Mouse (Mus musculus) embryo, embryonic 9.5 days (tissue): ENCODE measurements at regions not wholly inside any gene's neighbourhood (a gene's known extent, or its start where the extent isn't known, plus 50 kb on each side); places are given as distances from the start of the nearest gene placed in this dataset.

ENCODE experiments used
- DNase-seq: peaks from one replicate; pipeline ENCODE4 v3.0.0-alpha.2; 2017; ENCODE audit errors: extremely low spot score

- DNase-seq: no peak
These were observed 920.4 kb upstream of the Tenm4 start for GRCm38 (mm10) chr7:95250651-95251050.

DNA sequence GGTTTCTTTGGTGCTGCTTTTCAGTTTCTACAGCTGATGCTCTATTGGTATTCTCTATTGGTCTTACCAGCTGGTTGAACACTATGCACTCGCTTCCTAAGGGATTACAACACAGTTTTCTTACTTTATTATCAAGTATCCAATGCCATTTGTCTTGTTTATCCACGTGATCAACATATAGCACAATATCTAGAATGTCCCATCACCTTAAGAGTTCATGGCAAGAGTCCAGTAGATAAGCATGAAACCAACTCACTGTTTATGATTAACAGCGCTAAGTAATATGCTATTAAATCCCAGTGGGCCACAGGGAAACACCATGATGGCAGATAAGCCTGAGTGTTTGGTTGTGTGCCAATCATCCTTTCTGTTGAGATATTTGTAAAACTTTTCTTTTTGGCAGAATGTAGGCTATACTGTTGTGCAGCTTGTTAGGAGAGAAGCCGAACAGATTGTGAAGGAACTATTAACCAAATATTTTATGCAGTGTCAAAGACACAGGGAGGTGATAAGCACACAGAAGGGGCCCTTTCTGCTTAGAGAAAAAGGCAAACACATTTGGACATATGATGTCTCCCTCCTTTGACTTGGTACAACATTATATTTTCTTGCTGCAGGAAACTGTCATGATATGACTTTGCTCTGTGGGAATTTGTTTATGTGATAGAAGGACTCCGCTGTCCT, 917.0 kb upstream of the Tenm4 start:
- no peak for DNase-seq

GRCm38 (mm10) chr7:95254913-95255312, 916.1 kb upstream of the Tenm4 start:
- no peak for DNase-seq

DNA sequence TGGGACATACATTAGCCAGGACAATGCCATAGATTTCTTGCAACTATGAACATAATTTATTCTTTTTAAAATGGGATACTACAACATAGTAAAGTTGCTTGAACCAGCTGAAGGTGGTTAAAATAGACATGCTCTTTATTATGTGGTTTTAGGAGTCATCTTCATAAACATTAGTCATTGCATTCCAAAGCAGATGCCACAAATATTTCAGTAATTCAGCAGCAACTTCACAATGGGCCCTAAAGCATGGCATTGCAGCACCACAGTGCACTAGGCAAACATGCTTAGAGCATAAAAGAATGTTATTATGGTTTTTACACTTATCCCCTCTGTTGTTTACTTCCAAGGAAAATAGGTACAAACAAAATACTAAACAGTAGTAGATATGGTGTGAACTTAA, 915.3 kb upstream of the Tenm4 start:
- DNase-seq: no peak

GRCm38 (mm10) chr7:95262942-95263341, 908.1 kb upstream of the Tenm4 start:
- DNase-seq: no peak

DNA sequence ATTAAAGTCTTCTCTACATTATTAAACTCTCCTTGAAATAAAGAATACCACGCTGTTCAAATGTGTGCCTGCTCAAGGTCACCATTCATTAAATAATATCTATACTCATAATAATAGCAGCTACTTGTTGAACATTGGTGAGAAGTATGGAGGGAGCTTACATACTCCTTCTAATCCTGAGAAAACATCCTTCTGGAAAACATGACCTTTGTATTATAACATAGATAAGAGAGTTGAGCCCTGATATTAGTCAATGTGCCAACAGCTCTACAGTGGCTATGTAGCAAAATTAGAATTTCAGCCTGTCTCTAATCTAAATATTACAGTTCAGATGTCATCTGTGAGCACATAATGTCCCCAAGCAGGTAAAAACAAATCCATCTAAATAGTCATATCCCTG, 893.8 kb upstream of the Tenm4 start:
- DNase-seq: no peak

- no peak for DNase-seq
These were observed 857.4 kb upstream of the Tenm4 start for GRCm38 (mm10) chr7:95313667-95314066.

DNA sequence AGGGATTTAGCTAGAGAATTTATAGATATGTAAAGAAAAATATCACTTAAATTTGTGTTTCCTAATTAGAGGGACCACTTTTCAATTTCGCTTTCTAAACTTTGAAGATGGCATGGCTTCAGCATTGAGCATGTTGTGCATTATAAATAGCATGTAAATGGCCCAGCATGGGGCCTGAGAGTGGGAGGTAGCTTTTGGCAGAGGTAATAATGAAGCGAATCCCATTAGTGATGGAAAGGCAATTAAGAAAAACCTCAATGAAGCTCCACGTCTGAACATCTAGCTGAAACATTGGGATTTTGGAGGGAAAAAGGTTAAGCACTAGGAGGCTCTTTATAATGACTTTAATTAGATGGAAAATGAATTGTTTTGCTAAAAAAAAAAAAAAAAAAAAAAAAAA, 848.0 kb upstream of the Tenm4 start:
- DNase-seq: no peak

DNA sequence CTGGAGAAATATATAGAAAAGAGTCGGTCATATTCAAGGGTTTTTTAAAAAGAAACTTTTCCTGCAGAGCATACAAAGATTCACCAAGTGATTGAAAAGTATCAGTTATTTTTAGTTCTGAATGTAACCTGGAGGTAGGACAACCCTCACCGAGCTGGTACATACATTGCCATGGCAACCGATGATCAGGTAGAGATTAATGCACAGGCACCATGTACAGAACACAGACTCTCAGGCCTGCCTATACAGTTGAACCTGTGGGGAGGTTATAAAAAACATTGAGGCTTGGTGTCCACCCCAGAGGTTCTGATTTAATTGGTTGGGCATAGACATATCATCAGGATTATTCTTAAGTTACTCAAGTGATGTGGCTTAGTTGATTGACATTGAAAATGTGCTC, 846.1 kb upstream of the Tenm4 start:
- DNase-seq: no peak

DNA sequence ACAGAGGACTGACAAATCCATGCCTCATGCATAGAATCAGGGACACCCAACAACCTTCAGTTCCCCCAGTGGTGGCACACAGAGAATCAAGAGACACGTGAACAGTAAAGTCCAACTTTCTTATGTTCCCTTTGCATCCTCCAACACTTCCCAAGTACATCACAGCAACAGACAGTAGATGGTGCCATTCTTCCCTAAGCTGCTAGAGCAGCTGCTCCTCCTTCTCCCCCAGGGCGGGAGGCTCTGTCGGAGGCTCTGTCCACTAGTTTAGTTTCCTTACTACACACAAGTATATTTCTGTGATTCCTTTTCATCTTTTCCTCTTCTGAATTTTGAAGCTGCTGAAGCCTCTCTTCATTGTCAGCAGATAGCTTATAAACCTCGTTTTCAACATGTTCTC, 839.0 kb upstream of the Tenm4 start:
- DNase-seq: no peak

DNA sequence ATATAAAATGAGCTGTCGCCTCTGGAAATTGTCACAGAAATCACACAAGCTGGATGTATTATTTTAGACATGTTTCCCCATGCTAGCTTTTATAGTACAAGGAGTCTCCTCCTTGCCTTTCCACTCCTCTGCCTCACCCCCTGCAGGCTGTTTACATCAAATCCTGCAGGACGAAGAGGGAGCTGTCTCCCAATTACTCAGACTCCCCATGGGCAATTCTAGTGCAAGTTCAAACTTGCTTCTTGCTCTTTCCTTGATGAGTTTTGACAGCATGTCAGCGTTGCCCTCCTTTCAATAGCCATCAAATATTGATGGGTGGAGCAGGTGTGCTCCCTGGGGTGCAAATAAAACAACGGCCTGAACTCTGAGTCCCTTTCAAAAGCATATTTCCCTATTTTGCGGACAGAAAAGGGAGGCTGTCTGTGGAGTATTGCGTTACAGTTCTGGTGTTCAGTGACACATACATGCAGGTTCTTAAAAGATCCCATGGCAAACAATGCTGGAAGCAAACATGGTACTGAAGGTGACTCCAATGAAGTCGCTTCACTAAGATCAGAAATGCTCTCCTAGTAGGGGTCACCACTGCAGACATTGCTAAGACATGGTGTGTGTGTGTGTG, 820.8 kb upstream of the Tenm4 start:
- DNase-seq: no peak

DNA sequence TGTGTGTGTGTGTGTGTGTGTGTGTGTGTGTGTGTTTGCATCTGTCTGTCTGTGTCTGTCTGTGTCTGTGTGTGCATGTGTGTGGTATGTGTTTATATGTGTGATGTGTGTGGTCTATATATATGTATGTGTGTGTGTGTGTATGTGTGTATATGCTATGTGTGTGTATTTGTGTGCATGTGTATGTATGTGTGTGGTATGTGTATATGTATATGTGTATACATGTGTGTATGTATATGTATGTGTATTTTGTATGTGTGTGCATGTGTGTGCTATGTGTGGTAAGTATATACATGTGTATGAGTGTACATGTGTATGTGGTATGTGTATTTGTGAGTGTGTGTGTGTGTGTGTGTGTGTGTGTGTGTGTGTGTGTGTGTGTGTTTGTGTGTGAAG, 820.2 kb upstream of the Tenm4 start:
- no peak for DNase-seq

DNA sequence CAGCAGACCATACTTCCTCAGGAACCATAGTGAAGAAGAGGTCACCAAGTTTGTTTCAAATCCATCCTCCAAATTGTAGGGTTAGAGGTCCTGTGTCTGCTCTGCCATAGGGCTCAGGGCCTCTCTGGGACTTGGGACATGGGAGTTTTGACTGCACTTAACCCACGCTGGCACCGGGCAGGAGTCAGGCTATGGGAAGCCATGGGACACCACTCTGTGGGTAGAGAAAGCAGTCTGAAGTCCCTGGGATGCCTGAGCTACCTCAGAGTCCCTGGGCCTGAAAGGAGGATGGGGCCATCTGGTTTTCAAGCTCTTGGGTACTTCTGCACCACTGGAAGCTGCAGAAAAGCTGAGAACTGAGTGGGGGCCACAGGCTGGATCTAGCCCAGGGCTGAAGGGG, 819.7 kb upstream of the Tenm4 start:
- no peak for DNase-seq

DNA sequence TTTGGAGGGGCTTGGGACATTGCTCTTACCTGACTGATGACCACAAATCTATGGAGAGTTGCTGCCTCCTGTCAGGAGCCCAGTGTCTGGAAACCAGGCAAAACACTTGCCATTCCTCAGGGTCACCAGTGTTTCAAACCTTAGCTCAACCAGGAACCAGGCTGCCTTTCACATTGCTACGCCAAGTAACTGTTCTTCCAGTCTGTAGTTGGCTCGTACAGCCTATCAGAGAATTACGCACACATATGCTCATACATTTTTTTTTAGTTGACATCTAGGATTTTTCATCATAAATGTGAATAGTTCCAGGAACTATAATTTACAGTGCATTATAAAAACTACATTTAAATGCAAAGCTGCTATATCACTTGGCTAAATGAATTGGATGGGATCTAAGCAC, 818.9 kb upstream of the Tenm4 start:
- peak; percentile 4 for DNase-seq

DNA sequence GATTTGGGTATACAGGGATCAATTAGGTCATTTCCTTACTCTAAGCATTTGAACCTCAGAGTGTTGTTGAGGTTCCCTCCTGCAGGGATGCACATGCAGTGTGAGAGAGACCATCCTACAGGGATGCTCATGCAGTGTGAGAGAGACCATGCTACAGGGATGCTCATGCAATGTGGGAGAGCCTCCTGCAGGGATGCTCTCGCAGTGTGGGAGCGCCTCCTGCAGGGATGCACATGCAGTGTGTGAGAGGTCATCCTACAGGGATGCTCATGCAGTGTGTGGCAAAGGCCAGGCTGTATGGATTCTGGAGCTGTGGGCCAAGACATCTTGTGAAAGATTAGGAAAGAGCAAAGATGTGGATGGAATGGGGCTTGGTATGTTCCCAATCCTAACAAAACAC, 816.1 kb upstream of the Tenm4 start:
- no peak for DNase-seq

DNA sequence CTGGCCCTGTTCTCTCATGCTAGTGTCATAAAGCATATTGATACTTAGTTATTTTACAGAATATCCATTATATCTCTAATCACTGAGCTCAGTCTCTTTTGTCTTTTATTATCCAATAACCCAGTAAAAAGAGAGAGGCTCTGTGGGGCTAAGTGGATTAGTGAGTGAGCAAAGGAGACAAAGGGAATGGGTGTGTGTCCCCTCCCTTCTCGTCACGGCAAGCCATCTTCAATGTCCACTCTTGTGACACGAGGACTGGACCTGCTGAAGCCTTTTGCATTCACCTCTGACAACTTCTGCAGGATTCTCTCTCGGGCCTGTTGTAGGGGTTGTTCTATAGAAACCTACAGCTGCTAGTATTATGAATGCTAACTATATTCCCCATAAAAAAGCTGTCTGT, 812.3 kb upstream of the Tenm4 start:
- DNase-seq: no peak

GRCm38 (mm10) chr7:95359154-95359553, 811.9 kb upstream of the Tenm4 start:
- no peak for DNase-seq
